Mouse (Mus musculus): ENCODE data around the gene Fkbp8. TPM values are rescaled to one million over a fixed set of nuclear protein-coding genes. Genes with fewer than 3 reads are reported as not detected.

Fkbp8 gene
- polyA plus RNA-seq, 1 experiment from 2014 or later = 462 TPM

- no peak overlapping the region for H3K4me3 ChIP-seq (replicated peaks; ENCODE audit: low read length)
- H3K9me3 ChIP-seq (ENCODE audit: control insufficient read depth, low read length) = no peaks in the 10 kb centered on the region
- ATAC-seq = no peak
- H3K27me3 ChIP-seq (replicated peaks; ENCODE audit: control insufficient read depth, insufficient read depth, low read length) = peaks cover 88% of the 10 kb centered on the region
- no peaks in the 10 kb centered on the region for H3K36me3 ChIP-seq (ENCODE audit: control insufficient read depth, insufficient read depth)
- H3K4me2 ChIP-seq (ENCODE audit: low read length) = no peak overlapping the region
- peaks cover 44% of the 10 kb centered on the region for H3K4me1 ChIP-seq (replicated peaks; ENCODE audit: control insufficient read depth, insufficient read depth, low read length)
- WGBS = 10% methylated on average over 10 of the region's 10 CpGs
- no peak overlapping the region for H3K9ac ChIP-seq (replicated peaks; ENCODE audit: low read depth, low read length)
- no peak overlapping the region for H3K27ac ChIP-seq (ENCODE audit: low read length)
Observed at GRCm38 (mm10) chr8:70490061-70490879, 37.3 kb upstream of the Fkbp8 start.

DNA sequence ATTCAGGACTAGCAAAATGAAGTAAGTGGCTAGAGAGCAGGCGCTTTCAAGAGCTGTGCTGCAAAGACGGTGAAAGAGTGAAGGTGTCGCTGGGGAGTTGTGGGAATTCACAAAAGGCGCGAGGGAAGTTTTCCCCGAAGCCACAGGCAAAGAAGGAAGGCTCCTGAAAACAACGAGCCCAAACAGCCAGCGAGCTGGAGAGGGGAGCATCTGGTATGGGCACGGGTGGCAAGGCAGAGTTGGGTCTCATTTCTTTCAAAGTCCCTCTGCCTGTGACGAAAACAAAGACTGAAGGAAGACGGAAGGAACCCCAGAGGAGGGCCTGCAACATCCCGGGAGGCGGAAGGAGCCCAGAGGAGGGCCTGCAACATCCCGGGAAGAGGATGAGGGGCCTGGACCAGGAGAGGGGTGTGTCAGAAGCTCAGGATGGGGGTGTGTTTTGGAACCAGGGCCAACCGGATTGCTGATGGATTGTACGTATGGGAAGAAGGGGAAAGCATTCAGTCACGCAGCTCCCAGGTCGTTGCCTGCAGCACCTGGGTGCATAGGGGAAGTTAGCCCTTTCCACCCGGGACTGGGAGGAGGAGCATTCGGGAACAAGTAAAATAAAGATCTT, 36.5 kb upstream of the Fkbp8 start:
- Histone ChIP-seq H3K27ac (ENCODE audit: low read length) (no peak overlapping the region), H3K36me3 (ENCODE audit: control insufficient read depth, insufficient read depth) (no peaks in the 10 kb centered on the region), H3K4me3 (replicated peaks; ENCODE audit: low read length) (no peak overlapping the region), H3K27me3 (replicated peaks; ENCODE audit: control insufficient read depth, insufficient read depth, low read length) (peaks cover 88% of the 10 kb centered on the region), H3K9me3 (ENCODE audit: control insufficient read depth, low read length) (no peaks in the 10 kb centered on the region), H3K4me1 (replicated peaks; ENCODE audit: control insufficient read depth, insufficient read depth, low read length) (peaks cover 46% of the 10 kb centered on the region), H3K9ac (replicated peaks; ENCODE audit: low read depth, low read length) (no peak overlapping the region), H3K4me2 (ENCODE audit: low read length) (no peak overlapping the region)
- ATAC-seq = no peak
- 2% methylated on average over 20 of the region's 20 CpGs for WGBS

- Histone ChIP-seq H3K27me3 (replicated peaks; ENCODE audit: control insufficient read depth, insufficient read depth, low read length) (peaks cover 89% of the 10 kb centered on the region), H3K4me3 (replicated peaks; ENCODE audit: low read length) (peak within 1 kb of the TSS; percentile 43), H3K4me2 (ENCODE audit: low read length) (peak within 1 kb of the TSS; percentile 64), H3K4me1 (replicated peaks; ENCODE audit: control insufficient read depth, insufficient read depth, low read length) (peaks cover 35% of the 10 kb centered on the region), H3K27ac (ENCODE audit: low read length) (no peak within 1 kb of the TSS), H3K36me3 (ENCODE audit: control insufficient read depth, insufficient read depth) (no peaks in the 10 kb centered on the region), H3K9me3 (ENCODE audit: control insufficient read depth, low read length) (no peaks in the 10 kb centered on the region), H3K9ac (replicated peaks; ENCODE audit: low read depth, low read length) (peak within 1 kb of the TSS; percentile 47)
- ATAC-seq = peak; percentile 3; the same call in 1 of the 2 replicates
- WGBS = under 1% methylated on average over 70 of the region's 93 CpGs
Observed at GRCm38 (mm10) chr8:70492664-70493640, 34.6 kb upstream of the Fkbp8 start, which contains the start of gene Crlf1. Gene Crlf1, plus strand, starts transcription at chr8:70493158.

- Histone ChIP-seq H3K4me1 (replicated peaks; ENCODE audit: control insufficient read depth, insufficient read depth, low read length) (peaks cover 27% of the 10 kb centered on the region), H3K9ac (replicated peaks; ENCODE audit: low read depth, low read length) (peak overlapping the region; percentile 47; the same call in 1 of the 2 replicates)
- peak; percentile 29; the same call in 1 of the 2 replicates for ATAC-seq
Observed at GRCm38 (mm10) chr8:70493692-70494415, 33.7 kb upstream of the Fkbp8 start.

GRCm38 (mm10) chr8:70494416-70494945, 33.0 kb upstream of the Fkbp8 start:
- no peak overlapping the region for H3K9ac ChIP-seq (replicated peaks; ENCODE audit: low read depth, low read length)
- H3K36me3 ChIP-seq (ENCODE audit: control insufficient read depth, insufficient read depth) = no peaks in the 10 kb centered on the region
- peak overlapping the region; percentile 29 for H3K4me2 ChIP-seq (ENCODE audit: low read length)
- no peak for ATAC-seq
- peaks cover 25% of the 10 kb centered on the region for H3K4me1 ChIP-seq (replicated peaks; ENCODE audit: control insufficient read depth, insufficient read depth, low read length)
- no peak overlapping the region for H3K27ac ChIP-seq (ENCODE audit: low read length)
- H3K9me3 ChIP-seq (ENCODE audit: control insufficient read depth, low read length) = no peaks in the 10 kb centered on the region
- 2% methylated on average over 28 of the region's 28 CpGs for WGBS
- H3K27me3 ChIP-seq (replicated peaks; ENCODE audit: control insufficient read depth, insufficient read depth, low read length) = peaks cover 86% of the 10 kb centered on the region
- H3K4me3 ChIP-seq (replicated peaks; ENCODE audit: low read length) = peak overlapping the region; percentile 10

More at GRCm38 (mm10) chr8:70493692-70494415, 33.7 kb upstream of the Fkbp8 start:
- Histone ChIP-seq H3K27ac (ENCODE audit: low read length) (no peak overlapping the region), H3K4me2 (ENCODE audit: low read length) (peak overlapping the region; percentile 64), H3K36me3 (ENCODE audit: control insufficient read depth, insufficient read depth) (no peaks in the 10 kb centered on the region), H3K4me3 (replicated peaks; ENCODE audit: low read length) (peak overlapping the region; percentile 43), H3K27me3 (replicated peaks; ENCODE audit: control insufficient read depth, insufficient read depth, low read length) (peaks cover 88% of the 10 kb centered on the region), H3K9me3 (ENCODE audit: control insufficient read depth, low read length) (no peaks in the 10 kb centered on the region)
- WGBS = 2% methylated on average over 47 of the region's 47 CpGs

GRCm38 (mm10) chr8:70495001-70495770, 32.3 kb upstream of the Fkbp8 start:
- peaks cover 86% of the 10 kb centered on the region for H3K27me3 ChIP-seq (replicated peaks; ENCODE audit: control insufficient read depth, insufficient read depth, low read length)
- ATAC-seq = no peak; the same call in 1 of the 2 replicates
- WGBS = 3% methylated on average over 21 of the region's 21 CpGs
- peaks cover 23% of the 10 kb centered on the region for H3K4me1 ChIP-seq (replicated peaks; ENCODE audit: control insufficient read depth, insufficient read depth, low read length)
- H3K4me3 ChIP-seq (replicated peaks; ENCODE audit: low read length) = peak overlapping the region; percentile 10
- H3K36me3 ChIP-seq (ENCODE audit: control insufficient read depth, insufficient read depth) = no peaks in the 10 kb centered on the region
- no peak overlapping the region for H3K27ac ChIP-seq (ENCODE audit: low read length)
- 0 out of 2 replicates have a peak overlapping the region, but pooled peaks have one; percentile 6 for H3K9ac ChIP-seq (replicated peaks; ENCODE audit: low read depth, low read length)
- H3K9me3 ChIP-seq (ENCODE audit: control insufficient read depth, low read length) = no peaks in the 10 kb centered on the region
- H3K4me2 ChIP-seq (ENCODE audit: low read length) = no peak overlapping the region; the same call in 1 of the 2 replicates

DNA sequence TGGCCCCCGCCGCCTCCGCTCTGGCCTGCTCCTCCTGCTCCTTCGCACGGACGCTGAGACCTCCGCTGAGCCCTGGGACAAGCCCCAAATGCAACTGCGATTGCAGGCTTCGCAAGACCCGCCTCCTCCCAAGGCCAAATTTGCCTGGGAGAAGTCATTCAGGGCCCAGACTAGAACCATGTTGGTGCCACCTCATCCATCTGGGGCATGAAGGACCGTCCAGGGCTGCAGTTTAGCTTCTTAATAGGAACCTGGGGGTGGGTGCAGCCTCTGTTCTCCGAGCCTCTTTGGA, 31.8 kb upstream of the Fkbp8 start:
- WGBS = 6% methylated on average over 12 of the region's 12 CpGs
- peaks cover 2% of the 10 kb centered on the region; the same call in 1 of the 2 replicates for H3K9me3 ChIP-seq (ENCODE audit: control insufficient read depth, low read length)
- H3K36me3 ChIP-seq (ENCODE audit: control insufficient read depth, insufficient read depth) = no peaks in the 10 kb centered on the region
- H3K4me1 ChIP-seq (replicated peaks; ENCODE audit: control insufficient read depth, insufficient read depth, low read length) = peaks cover 23% of the 10 kb centered on the region
- H3K27me3 ChIP-seq (replicated peaks; ENCODE audit: control insufficient read depth, insufficient read depth, low read length) = peaks cover 86% of the 10 kb centered on the region
- H3K27ac ChIP-seq (ENCODE audit: low read length) = no peak overlapping the region
- H3K9ac ChIP-seq (replicated peaks; ENCODE audit: low read depth, low read length) = 0 out of 2 replicates have a peak overlapping the region, but pooled peaks have one; percentile 6
- no peak for ATAC-seq
- H3K4me2 ChIP-seq (ENCODE audit: low read length) = no peak overlapping the region
- H3K4me3 ChIP-seq (replicated peaks; ENCODE audit: low read length) = no peak overlapping the region

All from forebrain, embryonic 16.5 days (tissue).